Mouse (Mus musculus): ENCODE data around the gene Tmbim1.

GRCm38 (mm10) chr1:74240311-74240710 is 65.1 kb downstream of the Tmbim1 start:
- TF ChIP-seq CTCF (IDR thresholded peaks at IDR 0.05; ENCODE audit: low read depth, low read length) (no peak), POLR2AphosphoS5 (IDR thresholded peaks at IDR 0.05; ENCODE audit: insufficient replicate concordance, low read depth, low read length) (no peak), GATA2 (IDR thresholded peaks at IDR 0.05; ENCODE audit: borderline replicate concordance, low read depth, low read length) (no peak), GATA1 (IDR thresholded peaks at IDR 0.05; ENCODE audit: borderline replicate concordance, low read length) (no peak)
